Mouse (Mus musculus): Measurements from ENCODE around the gene Maml2.

The Maml2 gene

DNA sequence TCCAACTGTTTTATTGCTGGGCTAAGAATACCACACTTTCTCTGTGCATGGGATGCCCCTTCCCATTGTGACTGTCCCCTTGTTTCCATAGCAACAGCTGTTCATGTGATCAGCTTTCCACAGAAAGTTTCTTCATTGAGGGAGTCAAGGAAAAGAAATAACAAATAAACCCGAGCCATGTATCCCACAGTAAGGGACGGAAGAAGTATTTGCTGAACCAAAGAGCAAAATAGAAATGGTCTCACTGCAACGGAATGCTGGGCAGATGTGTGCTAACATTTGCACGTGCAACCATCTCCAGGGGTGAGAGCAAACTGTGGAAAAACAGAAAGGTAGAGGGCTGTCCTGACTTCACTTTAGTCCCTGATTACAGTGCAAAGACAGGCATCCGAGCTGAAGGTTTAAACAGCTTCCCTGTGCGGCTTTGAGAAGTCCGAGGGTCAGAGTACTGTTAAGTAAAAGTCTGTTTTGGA, 156.9 kb downstream of the Maml2 start:
- no peak for DNase-seq

DNA sequence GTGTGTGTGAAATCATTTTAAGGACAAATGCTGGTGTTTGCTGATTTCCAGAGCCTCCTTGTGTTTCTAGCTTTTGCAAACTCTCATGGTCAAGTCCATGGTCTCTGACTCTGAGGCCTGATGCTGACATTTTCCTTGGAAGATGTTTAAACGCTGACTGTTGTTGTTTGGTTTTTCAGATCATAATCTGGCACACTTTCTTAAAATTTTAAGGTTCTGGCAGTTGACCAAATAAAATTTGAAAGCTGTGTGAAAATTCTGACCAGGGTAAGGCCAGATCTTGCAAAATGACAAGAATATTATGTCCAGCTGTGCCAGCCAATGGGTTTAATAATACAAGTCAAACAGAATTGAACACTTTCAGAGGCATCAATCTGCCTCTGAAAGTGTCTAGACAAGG, 157.5 kb downstream of the Maml2 start:
- no peak for DNase-seq

DNA sequence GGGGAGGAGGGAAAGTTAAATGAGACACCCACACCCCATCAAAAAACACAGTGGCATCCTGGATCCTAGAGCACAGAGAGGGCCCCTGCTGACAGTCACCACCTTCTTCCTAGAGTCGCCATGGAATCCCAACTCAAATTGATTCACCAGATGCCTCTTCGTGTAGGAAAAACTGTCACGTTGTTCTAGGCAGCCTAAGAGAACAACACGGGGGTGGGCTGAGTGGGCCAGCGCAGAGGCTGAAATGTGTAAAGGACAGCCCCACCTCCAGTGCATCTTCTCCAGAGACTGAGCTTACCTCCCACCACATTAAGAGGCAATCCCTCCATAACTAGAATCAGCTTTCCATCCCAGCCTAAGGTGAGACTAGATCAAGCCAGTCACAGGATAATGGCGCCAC, 160.0 kb downstream of the Maml2 start:
- DNase-seq, result no peak

DNA sequence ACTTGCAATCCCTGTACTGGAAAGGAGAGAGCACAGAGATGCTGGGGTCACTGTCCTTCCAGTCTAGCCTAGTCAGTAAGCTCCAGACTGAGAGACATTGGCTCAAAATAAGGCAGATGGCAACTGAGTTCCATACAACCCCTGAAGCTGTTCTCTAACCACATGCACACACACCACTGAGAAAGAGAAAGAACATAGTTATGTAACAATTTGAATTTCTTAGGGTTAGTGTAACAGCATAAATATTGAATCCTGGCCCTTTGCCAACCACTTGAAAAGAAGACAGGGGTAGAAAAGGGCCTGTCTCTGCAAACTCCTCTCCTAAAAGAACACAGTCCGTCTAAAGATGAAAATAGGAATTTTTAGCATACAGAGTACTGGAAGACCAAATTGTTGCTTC, 161.6 kb downstream of the Maml2 start:
- DNase-seq, result no peak

DNA sequence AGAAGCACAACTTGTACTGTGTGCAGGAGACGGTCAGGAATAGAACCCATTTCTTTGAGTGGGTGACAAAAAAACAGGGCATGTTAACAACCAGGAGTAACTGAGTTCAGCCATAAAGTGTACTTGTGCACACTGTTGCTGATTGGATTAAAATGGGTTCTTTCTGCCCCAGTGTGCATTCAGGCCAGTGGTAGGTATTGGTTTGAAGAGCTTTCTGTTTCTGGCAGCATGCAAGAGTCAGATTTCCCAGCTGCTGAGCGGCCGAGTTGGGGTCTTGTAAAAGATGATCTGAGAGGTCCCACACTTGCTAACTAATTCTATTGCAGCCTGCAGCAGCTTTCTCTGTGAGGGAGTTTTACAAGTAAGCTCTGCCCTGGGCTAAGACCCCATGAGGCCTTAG, 162.3 kb downstream of the Maml2 start:
- no peak for DNase-seq

DNA sequence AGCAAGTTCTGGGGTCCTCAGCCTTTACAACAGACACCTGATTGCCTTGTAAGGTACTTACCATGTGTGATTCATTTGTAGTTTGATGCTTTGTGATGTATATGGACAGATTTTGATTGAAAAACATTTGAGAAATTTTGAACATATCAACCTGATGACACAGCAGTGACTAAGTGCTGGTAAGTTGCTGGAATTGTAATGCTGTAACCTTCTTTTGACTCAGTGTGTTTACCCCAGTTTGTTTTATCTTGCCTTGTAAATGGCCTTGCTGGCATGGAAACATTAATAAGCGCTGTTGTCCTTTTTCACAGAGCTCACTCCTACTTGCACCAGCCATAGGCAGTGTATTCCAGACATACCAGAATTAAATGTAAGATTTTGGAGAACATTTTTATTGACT, 163.2 kb downstream of the Maml2 start:
- no peak for DNase-seq

DNA sequence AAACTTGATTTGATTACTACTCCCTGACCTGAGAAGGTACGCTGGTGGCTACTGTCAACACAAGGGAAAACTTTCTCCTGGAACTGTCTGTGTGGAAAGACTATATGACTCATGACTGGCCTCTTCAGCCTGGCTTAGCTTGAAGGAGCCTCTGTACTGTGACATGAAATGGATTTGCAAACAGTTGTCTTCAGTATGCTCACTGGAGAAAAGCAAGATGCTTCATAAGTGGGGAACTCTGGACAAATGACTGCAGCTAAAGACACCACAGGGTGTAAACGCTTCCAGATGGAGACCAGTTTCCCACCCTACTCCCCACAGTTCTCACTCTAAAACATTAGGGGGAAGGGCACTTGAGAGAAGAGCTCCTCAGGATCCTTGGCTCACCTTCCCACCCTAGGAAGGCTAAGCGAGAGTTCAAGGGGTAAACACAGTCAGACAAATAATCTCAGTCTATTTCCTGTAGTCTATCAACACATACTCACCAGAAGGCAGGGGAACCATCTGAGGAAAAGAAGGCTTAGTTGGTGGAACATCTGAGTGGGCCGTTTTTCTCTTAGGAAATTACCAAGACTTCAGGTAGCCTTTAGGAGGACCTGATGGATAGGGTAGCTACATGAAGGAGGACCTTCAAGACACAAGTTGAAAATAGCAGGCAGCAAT, 167.7 kb downstream of the Maml2 start:
- no peak for DNase-seq

DNA sequence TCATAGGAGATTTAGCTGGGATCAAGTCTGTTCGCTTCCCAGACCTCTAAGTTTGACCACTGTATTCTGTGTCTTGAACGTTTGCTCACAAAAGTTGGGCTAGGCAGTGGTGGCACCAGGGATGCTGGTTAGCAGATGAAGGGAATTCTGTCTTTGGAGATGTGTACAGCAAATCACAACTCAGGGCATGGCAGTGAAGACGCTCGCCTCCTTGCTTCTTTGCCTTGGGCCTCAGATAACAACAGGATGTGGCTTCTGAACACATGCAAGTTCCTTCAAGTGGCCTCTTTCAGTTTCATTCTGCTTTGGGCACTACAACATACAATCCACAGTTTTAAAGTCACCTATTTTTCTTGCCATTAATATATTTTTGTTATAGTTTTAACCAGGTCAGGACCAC, 168.6 kb downstream of the Maml2 start:
- peak; percentile 68 for DNase-seq

DNA sequence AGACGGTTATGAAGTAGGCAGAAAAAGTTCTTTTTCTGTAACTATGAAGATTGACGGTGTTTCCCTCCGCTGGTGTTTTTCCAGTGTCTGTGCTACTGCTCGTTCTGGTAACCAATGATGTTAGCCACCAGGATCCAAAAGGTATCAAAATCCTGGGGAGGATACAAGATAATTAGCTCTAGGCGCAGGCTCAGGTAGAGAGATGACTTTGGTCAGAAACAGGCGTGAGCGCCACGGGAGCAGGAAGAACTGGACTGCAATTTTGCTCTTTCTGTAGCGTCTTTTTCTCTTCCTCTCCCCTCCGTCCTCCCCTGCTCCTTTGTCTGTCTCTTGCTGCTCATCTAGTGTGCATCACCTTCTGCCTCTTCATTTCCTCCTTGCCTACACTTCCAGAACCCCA, 169.1 kb downstream of the Maml2 start:
- peak; percentile 40 for DNase-seq

DNA sequence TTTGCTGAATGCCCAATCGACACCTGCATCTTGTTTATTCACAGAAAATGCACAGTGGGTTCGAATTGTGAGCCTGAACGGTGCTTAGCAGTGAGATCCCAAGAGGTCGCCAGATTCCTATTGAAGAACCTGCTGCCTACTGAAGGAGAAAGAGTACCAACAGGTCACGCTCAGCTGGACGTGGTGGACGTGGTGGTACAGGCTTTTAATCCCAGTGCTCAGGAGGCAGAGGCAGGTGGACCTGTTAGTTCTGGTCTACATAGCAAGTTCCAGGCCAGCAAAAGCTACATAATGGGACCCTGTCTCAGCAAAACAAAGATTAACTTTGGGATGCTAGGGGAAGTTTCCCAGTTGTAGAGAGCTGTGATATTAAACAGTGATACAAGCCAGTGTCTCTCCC, 170.0 kb downstream of the Maml2 start:
- no peak for DNase-seq

DNA sequence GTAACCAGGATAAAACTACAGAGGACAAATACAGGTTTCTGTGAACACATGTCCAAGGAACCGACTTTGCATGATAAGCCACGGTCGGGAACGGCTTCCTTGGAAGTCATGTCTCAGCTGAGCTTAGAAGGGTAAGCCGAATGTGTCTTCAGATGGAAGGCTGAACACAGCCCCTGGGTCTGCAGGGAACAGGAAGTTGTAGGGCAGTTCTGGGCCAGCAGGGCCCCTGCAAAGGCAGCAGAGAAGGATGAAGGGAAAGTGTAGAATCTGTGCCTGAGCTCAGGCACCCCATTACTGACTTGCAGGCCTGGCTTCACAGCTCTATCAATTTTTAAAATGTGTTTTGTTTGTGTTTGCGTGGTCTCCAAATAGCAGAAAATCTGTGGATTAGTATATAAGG, 171.0 kb downstream of the Maml2 start:
- peak; percentile 62 for DNase-seq

DNA sequence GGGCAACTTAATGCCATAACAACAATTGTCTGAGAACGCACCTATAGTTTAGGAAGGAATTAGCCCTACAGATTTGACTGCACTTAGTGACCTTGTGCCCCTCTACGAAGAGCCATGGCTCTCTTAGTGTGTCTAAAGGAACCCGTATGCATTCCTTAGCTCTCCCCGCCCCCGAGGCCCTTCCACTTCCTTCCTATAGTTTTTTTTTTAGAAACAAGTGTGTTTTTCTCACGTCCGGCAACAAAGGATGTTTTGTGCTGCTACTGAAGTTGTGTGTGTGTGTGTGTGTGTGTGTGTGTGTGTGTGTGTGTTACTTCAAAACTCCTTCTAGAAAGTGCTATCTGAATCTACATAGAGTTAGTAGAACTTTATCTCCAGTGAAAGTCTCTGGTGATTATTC, 172.3 kb downstream of the Maml2 start:
- DNase-seq, result peak; percentile 77

DNA sequence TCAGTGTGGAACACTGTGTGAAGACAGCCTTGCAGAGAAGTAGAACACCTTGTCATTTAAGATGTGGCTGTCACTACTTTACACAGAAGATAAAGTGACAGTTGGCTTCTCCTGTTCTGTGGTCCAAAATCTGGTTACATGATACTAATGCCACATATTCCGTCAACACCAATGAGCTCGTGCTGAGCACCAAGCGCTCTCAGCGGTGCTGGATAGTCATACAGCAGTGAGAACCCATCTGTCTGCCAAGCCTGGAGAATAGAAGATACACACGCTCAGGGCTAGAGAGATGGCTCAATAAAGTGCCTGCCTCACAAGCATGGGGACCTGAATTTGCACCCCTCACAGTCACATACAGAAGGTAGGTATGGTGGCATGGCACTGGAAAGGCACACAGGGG, 177.2 kb downstream of the Maml2 start:
- no peak for DNase-seq

DNA sequence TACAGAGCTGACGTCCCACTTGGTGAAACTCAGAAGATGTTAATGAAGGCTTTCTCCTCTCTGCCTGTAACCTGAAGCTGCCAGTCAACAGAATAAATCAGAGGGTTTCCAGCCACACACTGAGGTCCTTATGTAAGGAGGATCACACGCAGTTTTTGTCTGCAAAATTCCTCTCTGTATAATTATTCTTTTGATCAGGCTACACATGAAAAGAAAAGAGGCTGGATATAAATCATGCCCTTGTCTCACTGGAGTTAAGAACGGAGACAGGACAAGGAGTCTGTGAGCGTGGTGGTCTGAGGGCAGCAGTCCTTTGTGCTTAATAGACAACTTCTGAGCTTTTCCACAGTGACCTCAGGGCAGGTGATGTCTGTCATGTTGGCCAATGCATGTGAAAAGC, 181.5 kb downstream of the Maml2 start:
- no peak for DNase-seq

DNA sequence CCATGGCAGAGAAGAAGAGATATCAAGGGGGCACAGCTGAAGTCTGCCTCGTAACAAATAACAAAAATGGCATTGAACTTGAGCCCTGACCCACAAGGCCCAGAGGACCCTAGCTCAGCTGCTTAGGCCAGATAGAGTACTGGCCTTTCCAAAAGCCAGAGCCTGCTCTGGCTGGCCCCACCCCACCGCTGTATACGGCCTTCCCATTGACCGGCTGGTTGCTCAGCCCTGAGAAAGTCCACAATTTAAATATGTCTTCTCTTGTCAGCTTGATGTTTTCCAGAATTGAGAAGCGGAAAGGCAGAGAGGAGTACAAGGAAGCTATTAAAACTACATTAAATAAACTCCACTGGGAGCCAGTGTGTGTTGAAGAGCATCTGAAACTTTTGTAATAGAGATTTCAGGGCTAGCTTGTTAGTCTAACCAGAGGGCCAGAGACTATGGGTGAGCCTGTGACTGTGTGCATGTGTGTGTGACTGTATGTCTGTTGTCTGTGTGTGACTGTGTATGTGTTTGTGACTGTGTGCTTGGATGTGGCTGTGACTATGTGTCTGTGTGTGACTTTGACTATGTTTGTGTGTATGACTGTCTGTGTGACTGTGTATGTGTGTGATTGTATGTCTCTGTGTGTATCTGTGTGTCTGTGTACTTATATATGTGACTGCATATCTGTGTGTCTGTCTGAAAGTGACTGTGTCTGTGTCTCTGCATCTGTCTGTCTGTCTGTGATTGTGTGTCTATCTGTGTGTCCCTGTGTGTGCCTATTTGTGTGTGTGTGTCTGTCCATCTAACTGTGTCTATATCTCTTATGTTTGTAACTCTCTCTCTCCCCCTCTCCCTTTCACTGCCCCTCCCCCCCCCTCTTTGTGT, 185.7 kb downstream of the Maml2 start:
- no peak for DNase-seq

DNA sequence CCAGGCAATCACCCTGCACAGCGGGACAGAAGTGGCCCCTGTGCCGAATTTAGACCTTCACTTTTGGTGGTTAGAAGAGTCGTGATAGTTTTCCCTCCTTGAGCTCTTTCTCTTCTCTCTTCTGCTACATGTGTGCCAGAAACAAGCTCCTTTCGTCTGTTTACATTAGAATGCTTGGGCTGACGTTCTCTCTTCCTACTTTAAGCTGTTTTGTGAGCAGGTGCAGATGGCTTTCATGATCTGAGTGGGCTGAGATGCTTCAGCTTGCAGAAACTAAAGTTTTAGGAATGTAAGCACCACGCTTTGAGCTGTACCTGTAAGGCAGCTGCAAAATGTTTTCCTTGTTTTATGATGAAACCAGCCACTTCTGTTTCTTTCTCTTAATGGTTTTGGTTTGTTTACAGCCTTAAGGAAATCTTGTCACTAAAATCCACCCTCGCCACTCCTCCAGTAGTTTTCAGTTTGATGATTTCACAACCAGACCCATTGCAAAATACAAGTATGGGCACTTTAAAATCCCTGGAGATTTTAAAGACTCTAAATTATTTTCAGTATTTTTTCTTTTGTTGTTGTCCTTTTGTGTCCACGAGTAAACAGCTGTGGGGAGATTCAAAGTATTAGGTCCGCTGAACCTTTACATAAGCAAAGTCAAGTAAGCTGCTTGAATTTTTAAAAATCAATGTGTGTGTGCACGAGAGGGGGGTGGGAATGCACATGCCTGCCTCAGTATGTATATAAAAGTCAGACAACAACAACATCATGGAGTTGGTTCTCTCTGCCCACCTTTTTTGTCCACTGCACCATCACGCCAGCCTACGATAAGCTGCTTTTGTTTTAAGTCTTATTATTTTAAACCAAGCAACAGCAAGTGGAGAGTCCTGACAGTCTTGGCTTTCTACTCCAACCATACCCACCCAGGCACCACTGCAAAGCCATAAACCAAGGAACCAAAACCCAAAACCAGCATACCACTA, 186.8 kb downstream of the Maml2 start:
- peak; percentile 49 for DNase-seq

DNA sequence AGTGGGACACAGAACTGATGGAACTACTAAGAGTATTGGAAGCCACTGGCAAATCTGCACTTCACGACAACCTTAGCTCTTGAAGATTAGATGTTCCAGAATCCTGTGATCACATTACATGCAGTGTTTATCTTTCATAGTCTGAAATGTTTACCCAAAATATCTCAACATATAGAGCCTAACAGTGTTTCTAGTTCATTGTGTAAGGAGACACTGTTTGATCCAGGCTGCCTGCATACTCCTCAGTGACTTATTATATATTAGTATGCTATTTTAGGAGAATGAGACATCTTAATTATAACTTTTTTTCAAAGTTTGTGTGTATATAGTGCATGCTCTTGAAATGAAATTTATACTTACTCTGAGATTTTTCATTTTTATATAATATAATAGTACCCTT, 188.2 kb downstream of the Maml2 start:
- no peak for DNase-seq

DNA sequence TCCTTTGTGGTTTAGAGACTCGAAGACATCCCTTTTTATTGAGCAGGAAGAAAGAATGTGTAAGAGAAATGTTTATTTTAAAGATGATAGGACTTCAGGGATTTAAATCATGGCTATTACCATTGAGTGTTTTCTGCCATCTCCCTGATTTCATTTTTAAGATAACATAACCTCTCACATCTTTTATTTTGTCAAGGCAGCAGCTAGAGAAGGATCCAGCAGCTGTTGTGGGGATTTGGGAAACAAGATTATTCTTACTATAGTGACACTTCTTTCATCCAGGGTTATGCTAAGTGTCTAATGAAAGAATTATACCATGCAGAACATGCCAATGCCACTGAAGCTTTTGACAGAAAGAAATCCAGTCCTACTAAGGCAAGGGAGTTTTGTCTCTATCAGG, 193.3 kb downstream of the Maml2 start:
- no peak for DNase-seq

DNA sequence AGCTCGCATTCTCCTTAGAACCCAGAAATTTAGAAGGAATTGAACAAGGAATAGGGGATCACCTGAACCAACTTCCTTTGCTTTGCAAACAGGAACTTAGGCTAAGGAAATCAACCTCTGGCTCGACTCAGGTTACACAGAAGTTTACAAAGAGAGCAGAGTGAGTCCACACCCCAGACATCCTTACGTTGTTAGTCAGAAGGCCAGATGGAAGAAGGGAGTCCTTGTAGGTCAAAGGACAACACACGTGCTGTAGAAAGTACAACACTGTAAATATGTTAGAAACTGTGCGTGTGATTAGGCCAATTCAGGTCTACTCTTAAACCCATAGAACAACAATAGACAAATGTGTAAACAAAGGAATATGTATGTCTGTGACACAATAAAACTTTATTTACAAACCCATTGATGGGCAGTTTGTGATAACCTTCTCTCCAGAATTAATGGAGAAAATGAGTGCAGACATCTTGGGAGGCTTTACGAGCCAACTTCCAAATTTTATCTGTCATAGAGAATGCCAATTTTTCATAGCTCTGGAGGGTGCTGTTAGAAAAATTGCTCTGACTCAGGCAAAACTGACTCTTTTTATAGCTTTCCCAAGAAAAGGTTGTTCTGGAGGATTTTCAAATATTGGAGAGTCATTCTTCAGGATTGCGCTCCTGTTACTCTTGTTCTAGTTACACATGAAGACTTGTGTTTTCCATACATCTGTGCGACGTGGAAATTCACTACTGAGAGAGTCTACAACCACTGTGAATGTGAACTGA, 194.3 kb downstream of the Maml2 start:
- DNase-seq, result no peak

DNA sequence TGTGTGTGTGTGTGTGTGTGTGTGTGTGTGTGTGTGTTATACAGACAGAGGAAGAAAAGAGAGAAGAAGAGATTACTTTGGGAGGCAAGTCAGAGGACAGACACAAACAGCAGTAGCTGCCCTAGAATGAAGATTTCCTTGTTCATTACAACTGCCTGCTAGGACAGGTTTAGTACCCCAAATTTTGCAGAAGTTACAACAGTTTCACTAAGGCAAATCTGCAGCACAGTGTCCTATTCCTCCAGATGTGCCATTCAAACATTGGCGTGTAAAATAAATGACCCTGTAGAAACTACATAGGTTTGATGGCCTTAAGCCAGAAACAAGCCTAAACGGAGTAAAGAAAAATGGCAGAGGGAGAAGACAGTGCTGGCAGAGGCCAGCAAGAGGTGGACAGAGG, 195.1 kb downstream of the Maml2 start:
- no peak for DNase-seq

DNA sequence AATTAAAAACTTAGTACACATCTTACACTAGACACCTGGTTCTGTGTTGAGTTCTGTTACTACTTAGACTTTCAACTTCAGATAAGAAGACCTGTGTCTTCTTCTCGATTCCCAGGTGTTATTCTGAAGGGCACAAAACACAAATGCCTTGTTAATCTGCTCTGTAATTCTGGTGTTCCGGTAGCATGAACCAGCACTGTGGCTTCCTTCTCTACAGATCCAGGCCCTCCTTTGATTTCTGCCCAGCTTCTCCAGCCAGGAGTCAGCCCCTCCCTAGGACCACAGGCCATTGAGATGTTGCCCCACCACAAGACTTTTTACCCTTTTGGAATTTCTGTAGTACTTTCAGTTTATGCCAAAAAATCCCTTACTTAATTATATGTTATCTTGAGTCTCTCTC, 196.0 kb downstream of the Maml2 start:
- no peak for DNase-seq

DNA sequence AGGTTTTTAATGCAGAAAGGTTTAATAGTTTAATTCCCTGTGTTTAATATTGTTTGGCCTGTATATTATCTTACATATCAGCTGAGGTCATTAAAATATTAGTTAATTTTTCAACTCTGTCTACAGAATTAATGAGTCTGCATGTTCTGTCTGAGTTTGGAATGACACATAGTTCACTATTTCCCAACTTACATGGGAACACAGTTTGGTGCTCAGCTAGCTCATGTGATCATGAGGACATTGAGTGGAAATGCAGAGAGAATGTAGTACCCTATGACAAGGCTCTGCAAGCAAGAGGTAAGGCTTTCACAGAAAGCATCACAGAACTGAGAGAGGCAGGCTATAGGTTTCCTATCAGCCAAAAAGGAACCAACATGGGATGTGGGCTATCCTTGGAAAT, 197.8 kb downstream of the Maml2 start:
- no peak for DNase-seq

DNA sequence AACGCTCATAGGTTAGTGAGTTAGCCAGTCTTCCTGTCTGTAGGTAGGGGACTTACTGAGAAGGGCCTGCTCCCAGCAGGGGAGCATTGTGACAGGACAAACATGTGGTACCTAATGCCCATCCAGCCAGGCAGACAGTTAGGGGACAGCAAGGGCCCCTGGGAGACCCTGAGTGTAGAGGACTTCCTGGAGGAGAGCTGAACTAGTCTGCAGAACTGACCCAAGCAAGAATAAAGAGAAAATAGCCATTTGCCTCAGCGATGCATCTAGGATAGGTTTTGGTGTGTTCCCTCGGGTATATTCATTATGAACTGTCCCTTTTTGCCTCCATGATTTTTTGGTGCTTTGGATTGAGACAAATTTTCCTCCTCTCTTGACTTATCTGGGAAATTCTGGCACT, 199.3 kb downstream of the Maml2 start:
- DNase-seq, result no peak
